Comparison of ENCODE assay signal across 13 mouse cellular contexts in the genomic region with DNA sequence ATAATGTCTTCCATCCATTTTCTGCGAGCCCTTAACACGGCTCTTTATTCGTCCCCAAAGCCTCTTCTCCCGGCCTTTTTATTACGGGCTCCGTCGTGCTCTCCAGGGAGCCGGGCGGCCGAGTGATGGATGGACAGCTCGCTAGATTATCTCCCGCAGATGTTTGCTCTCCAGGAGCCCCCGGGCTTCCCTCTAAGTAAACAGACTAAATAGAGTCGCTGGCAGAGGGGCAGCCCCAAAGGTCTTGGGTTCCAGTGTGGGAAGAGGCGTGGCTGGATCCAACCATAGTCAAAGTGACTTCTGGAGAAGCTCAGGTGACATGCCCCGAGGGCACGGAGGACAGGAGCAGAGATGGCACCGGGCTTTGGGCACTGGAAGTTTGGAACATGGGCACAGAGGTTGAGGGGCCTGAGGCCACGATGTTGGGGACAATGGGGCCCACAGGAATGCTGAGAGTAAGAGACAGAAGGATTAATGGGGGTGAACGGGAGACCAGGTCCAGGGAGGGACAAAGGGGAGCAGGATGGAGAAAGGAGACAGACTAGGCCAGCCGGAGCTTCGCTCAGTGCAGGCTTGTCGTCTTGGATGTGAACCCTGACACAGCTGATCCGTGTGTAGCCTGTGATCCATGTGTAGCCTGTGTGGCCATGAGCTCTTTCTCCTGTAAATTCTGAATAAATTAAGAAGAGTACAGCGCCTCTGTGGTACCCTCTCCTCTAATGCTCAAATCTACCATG.
DNase-seq lines count a peak whose midpoint lies in the region; ATAC-seq and TF ChIP-seq lines count a peak whose summit lies in the region.
"Had no signal": no experiment of that assay in that cellular context is flagged by ENCODE, and none has a peak within 500 bp of the region (broad histone marks: within the 10 kb centered on the region; RNA-seq: fewer than 3 reads in every experiment).

No protein-coding gene starts in this region.

- peaks cover 21% of the 10 kb centered on the region; the same call in 1 of the 2 replicates for H3K27me3 ChIP-seq in lung, embryonic 14.5 days (ENCODE audit: insufficient read depth, low read length)
- peaks cover 19% of the 10 kb centered on the region for H3K27me3 ChIP-seq in embryonic facial prominence, embryonic 12.5 days
- peaks cover 45% of the 10 kb centered on the region for H3K27me3 ChIP-seq in limb, embryonic 10.5 days (ENCODE audit: low read depth, poor library complexity, severe bottlenecking)
- peaks cover 21% of the 10 kb centered on the region for H3K27me3 ChIP-seq in neural tube, embryonic 14.5 days (ENCODE audit: control insufficient read depth, insufficient read depth, low read length)

- H3K27ac ChIP-seq in lung, embryonic 14.5 days (ENCODE audit: low read depth) = no peak overlapping the region
- H3K27ac ChIP-seq in embryonic facial prominence, embryonic 12.5 days = no peak overlapping the region
- H3K27ac ChIP-seq in limb, embryonic 10.5 days = peak overlapping the region; percentile 63
- no peak overlapping the region for H3K27ac ChIP-seq in neural tube, embryonic 14.5 days (ENCODE audit: low read depth, low read length)

- DNase-seq in lung, embryonic 14.5 days = peak; percentile 35
- DNase-seq in lung, postnatal 14 days = no peak
- DNase-seq in limb, embryonic 10.5 days (ENCODE audit: low spot score) = peak; percentile 49
- DNase-seq in layer of hippocampus, postnatal 25 days (ENCODE audit: extremely low spot score in 1 of 2, low spot score in 1 of 2) = no peak
- no peak for DNase-seq in testis, postnatal 14 days (ENCODE audit: low spot score)
- DNase-seq: adrenal gland, postnatal 36 days; cerebellum, postnatal 36 days; right cerebral cortex, postnatal 25 days; thymus, adult 18-20 months had no signal

- no peak overlapping the region for H3K4me2 ChIP-seq in lung, embryonic 14.5 days
- no peak overlapping the region for H3K4me2 ChIP-seq in embryonic facial prominence, embryonic 12.5 days (replicated peaks)
- H3K4me2 ChIP-seq in neural tube, embryonic 14.5 days (ENCODE audit: low read depth, low read length) = no peak overlapping the region

- no peak overlapping the region for H3K4me3 ChIP-seq in lung, embryonic 14.5 days (ENCODE audit: low read depth, low read length)
- H3K4me3 ChIP-seq in embryonic facial prominence, embryonic 12.5 days = no peak overlapping the region
- no peak overlapping the region for H3K4me3 ChIP-seq in limb, embryonic 10.5 days
- H3K4me3 ChIP-seq in neural tube, embryonic 14.5 days (ENCODE audit: low read depth, low read length) = no peak overlapping the region

- no peak for TF ChIP-seq CTCF in lung, embryonic 14.5 days (IDR thresholded peaks at IDR 0.05; ENCODE audit: low read depth)

- H3K9ac ChIP-seq in lung, embryonic 14.5 days = no peak overlapping the region
- H3K9ac ChIP-seq in embryonic facial prominence, embryonic 12.5 days = 0 out of 2 replicates have a peak overlapping the region, but pooled peaks have one; percentile 3
- H3K9ac ChIP-seq in neural tube, embryonic 14.5 days (replicated peaks; ENCODE audit: low read depth, low read length) = no peak overlapping the region

- H3K4me1 ChIP-seq in lung, embryonic 14.5 days (ENCODE audit: insufficient read depth) = peaks cover 28% of the 10 kb centered on the region
- H3K4me1 ChIP-seq in embryonic facial prominence, embryonic 12.5 days = peaks cover 39% of the 10 kb centered on the region
- peaks cover 95% of the 10 kb centered on the region for H3K4me1 ChIP-seq in limb, embryonic 10.5 days
- H3K4me1 ChIP-seq in neural tube, embryonic 14.5 days (ENCODE audit: control insufficient read depth, insufficient read depth, low read length) = peaks cover 27% of the 10 kb centered on the region

- no peaks in the 10 kb centered on the region for H3K36me3 ChIP-seq in lung, embryonic 14.5 days (ENCODE audit: insufficient read depth)
- H3K36me3 ChIP-seq in embryonic facial prominence, embryonic 12.5 days = no peaks in the 10 kb centered on the region
- H3K36me3 ChIP-seq in limb, embryonic 10.5 days = peaks cover 25% of the 10 kb centered on the region
- no peaks in the 10 kb centered on the region for H3K36me3 ChIP-seq in neural tube, embryonic 14.5 days (ENCODE audit: control insufficient read depth, insufficient read depth, low read length)

- no peaks in the 10 kb centered on the region for H3K9me3 ChIP-seq in lung, embryonic 14.5 days (ENCODE audit: low read depth, low read length)
- no peaks in the 10 kb centered on the region for H3K9me3 ChIP-seq in embryonic facial prominence, embryonic 12.5 days
- H3K9me3 ChIP-seq in limb, embryonic 10.5 days (replicated peaks) = no peaks in the 10 kb centered on the region
- no peaks in the 10 kb centered on the region for H3K9me3 ChIP-seq in neural tube, embryonic 14.5 days (ENCODE audit: control insufficient read depth, low read length)

- 17% methylated on average over 25 of the region's 25 CpGs for WGBS in lung, embryonic 14.5 days
- WGBS in embryonic facial prominence, embryonic 12.5 days = 20% methylated on average over 25 of the region's 25 CpGs
- WGBS in limb, embryonic 10.5 days = 15% methylated on average over 25 of the region's 25 CpGs
- 8% methylated on average over 25 of the region's 25 CpGs for WGBS in neural tube, embryonic 14.5 days

- no peak for ATAC-seq in lung, embryonic 14.5 days (ENCODE audit: insufficient read depth)
- no peak for ATAC-seq in embryonic facial prominence, embryonic 12.5 days (ENCODE audit: insufficient number of reproducible peaks, insufficient read depth, low FRiP score, low TSS enrichment)
- ATAC-seq in neural tube, embryonic 14.5 days (ENCODE audit: low read depth) = peak; percentile 19; the same call in 1 of the 2 replicates
- ATAC-seq: intestine, postnatal 0 days; lung, postnatal 0 days had no signal

Comparison
In these comparisons a context has a peak if more than half of its experiments do, and no peak if none do; other contexts are left out.
1. DNase-seq: peak in lung, embryonic 14.5 days (single experiment) and limb, embryonic 10.5 days (single experiment); none in lung, postnatal 14 days (single experiment), layer of hippocampus, postnatal 25 days (0 of 2) and testis, postnatal 14 days (single experiment).